Mouse (Mus musculus): Measurements from ENCODE around the gene Wdr45.
A peak's percentile ranks its signal among the peaks of the same experiment; 100 is the strongest.

Wdr45 gene

DNA sequence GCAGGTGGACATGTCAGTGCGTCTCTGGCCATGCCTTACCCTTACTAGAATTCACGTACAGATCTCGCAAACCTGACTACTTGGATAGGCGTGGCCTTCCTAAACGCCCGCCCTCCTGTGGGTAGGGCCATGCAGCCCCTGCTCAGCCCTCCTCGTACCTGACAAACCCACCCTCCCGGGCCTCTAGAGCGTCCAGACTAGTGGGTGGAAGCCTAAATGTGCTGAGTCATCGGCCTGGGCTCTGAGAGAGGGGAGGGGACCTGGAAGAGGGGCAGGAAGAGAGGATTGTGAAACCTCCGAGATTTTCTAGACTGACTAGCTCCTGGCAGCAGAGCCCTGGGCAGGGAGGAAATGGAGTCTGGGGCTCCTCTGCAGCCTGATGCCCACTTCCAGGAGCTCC lies 51.6 kb downstream of the Wdr45 start:
- peak; percentile 44 for DNase-seq

DNA sequence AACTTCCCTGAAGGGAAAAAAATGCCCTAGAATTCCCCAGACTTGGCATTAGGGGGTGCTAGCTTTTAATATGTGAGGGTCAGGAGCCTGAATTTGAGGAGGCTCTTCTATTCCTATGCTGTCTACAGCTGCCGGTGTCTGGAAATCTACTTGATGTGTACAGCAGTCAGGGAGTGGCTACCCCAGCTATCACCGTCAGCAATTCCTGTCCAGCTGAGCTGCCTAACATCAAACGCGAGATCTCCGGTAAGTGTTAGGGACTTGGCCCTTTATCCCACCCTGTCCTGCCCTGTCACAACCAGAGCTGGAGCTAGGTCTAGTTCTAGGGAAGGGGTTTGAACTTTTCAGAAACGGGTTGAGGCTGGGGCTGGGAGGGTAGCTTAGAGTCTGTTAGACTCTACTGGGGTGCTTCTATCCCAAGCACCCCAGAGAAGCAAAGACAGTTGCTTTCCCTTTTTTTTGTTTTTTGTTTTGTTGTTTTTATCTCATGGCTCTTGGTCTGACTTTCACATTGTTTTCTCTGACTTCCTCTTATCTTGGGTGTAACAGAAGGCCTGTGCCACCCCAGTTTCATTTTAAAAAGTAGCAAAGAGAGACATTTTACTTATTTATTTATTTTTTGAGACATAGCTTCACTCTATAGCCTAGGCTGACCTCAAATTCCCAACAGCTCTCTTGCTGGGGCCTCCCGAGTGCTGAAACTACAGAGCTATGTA lies 55.3 kb downstream of the Wdr45 start:
- no peak for DNase-seq

DNA sequence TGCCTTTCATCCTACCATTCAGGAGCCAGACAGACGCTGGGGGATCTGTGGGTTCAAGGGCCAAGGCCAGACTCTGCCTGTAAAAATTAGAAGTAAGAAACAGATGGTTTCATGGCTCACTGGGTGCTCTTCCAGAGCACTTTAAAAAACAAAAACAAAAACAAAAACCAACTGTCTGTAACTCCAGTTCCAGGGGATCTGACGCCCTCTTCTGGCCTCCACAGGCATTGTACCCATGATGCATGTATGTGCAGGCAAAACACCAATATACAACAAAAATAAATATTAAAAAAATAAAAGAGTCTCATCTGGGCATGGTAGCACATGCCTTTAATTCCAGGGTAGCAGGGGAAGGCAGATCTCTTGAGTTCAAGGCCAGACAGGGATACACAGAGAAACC lies 58.6 kb downstream of the Wdr45 start:
- DNase-seq = peak; percentile 7

DNA sequence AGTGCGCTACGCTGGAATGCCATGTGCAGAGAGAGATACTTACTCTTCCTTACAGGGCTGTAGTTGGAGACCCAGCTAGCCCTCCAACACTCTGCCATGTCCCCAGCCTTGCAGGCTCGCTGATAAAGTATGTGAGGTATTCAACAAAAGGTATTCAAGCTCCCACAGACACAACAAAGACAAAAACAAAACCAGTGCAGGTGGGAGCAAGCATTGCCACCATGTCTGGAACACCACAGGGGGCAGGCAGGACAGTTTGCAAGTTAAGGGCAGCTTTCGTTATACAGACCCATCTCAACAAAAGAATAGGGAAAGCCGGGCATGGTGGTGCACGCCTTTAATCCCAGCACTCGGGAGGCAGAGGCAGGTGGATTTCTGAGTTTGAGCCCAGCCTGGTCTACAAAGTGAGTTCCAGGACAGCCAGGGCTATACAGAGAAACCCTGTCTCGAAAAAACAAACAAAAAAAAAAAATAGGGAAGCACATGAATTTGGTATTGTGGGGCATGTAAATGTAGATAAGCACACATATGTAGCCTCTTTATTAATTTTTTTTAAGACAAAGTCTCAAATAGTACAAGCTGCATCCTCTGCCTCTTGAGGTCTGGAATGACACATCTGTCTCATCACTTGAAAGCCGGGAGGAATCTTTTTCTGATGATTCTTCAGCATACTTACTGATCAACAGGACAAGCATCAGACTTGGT lies 61.5 kb downstream of the Wdr45 start:
- DNase-seq = no peak

DNA sequence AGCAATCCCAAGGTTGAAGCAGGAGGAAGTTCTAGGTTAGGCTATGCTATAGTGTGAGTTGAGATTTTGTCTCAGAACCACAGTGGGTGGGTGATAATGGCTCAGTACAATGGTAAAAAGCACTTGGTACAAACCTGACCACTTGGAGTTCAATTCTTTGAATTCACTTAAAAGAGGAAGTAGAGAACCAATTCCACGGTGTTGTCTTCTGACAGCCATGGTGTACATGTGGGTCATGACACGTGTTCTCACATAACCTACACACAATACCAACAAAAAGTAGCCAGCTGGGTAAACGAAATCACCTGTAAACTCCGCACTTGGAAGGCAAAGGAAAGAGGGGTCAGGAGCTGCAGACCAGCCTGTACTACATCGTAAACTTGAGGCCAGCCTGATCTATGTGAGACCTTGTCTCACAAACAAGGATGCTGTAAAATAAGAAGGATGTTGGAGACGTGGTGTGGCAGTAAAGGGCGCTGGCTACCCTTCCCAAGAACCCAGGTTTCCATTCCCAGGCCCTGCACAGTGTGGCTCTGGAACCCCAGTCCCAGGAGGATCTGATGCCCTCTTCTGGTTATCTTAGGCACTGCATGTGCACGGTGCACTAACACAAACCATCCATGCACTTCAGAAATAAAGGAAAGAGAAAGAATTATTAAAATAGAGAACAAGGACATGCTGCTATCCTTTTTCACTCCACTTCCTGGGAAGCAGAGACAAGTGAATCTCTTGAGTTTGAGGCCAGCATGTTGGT lies 62.4 kb downstream of the Wdr45 start:
- DNase-seq = peak; percentile 57
